Mouse (Mus musculus): Measurements from ENCODE around the gene Lman2. TPM values are rescaled to one million over a fixed set of nuclear protein-coding genes. Genes with fewer than 3 reads are reported as not detected.

Lman2 gene
- total and polyA plus RNA-seq, 2 experiments from 2014 or later: 41.3 to 100 TPM

DNA sequence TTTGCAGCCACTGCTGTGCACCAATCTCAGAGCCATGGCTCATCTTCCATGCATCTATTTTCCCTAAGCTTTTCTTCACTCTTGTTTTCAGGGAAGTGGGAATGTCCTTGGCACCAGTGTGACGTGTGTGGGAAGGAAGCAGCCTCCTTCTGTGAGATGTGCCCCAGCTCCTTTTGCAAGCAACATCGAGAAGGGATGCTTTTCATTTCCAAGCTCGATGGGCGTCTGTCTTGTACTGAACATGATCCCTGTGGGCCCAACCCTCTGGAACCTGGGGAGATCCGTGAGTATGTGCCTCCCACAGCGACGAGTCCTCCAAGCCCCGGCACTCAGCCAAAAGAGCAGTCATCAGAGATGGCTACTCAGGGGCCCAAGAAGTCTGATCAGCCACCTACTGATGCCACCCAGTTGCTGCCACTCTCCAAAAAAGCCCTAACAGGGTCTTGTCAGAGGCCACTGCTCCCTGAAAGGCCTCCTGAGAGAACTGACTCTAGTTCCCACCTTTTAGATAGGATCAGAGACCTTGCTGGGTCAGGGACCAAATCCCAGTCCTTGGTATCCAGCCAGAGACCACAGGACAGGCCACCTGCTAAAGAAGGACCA lies 50.5 kb downstream of the Lman2 start:
- Histone ChIP-seq H3K36me3 (replicated peaks; ENCODE audit: control insufficient read depth, insufficient read depth, low read length) (peaks cover 84% of the 10 kb centered on the region), H3K27ac (ENCODE audit: low read depth) (no peak overlapping the region), H3K4me2 (ENCODE audit: low read depth, low read length) (no peak overlapping the region), H3K9ac (replicated peaks; ENCODE audit: low read depth, low read length) (no peak overlapping the region), H3K27me3 (ENCODE audit: control insufficient read depth, insufficient read depth, low read length) (no peaks in the 10 kb centered on the region), H3K9me3 (replicated peaks; ENCODE audit: control insufficient read depth, low read length) (no peaks in the 10 kb centered on the region), H3K4me1 (ENCODE audit: control insufficient read depth, insufficient read depth) (no peaks in the 10 kb centered on the region), H3K4me3 (ENCODE audit: low read depth, low read length) (no peak overlapping the region)
- TF ChIP-seq CTCF (IDR thresholded peaks at IDR 0.05; ENCODE audit: low read depth) (no peak), EP300 (IDR thresholded peaks at IDR 0.05; ENCODE audit: low read depth) (no peak)
- 86% methylated on average over 8 of the region's 8 CpGs for WGBS
- ATAC-seq (ENCODE audit: insufficient read depth, low read depth): no peak
- DNase-seq (ENCODE audit: low spot score): no peak

DNA sequence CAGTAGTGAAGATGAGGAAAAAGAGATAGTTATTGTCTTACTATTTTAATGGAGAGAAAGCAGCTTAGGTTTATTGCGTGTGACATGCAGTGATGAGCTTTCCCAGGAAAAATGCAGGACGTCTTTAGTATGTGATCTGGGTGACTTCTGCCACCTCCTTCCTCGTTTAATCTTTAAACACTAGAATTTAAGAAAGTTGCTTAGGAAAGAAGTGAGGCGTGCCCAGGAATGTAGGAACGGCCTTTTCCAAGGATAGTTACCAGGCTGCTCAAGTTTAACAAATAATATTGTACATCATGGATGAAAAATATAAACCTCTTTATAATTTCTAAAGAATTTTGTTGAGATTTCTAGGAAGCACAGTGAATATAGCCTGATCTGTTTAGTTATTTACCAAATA lies 61.7 kb downstream of the Lman2 start:
- H3K4me1 ChIP-seq (ENCODE audit: control insufficient read depth, insufficient read depth): no peaks in the 10 kb centered on the region
- 87% methylated on average over 5 of the region's 5 CpGs for WGBS
- ATAC-seq (ENCODE audit: insufficient read depth, low read depth): no peak
- no peak overlapping the region for H3K4me3 ChIP-seq (ENCODE audit: low read depth, low read length)
- DNase-seq (ENCODE audit: low spot score): no peak
- no peak for TF ChIP-seq EP300 (IDR thresholded peaks at IDR 0.05; ENCODE audit: low read depth)
- no peak for TF ChIP-seq CTCF (IDR thresholded peaks at IDR 0.05; ENCODE audit: low read depth)
- no peaks in the 10 kb centered on the region for H3K9me3 ChIP-seq (replicated peaks; ENCODE audit: control insufficient read depth, low read length)
- no peaks in the 10 kb centered on the region for H3K27me3 ChIP-seq (ENCODE audit: control insufficient read depth, insufficient read depth, low read length)
- H3K36me3 ChIP-seq (replicated peaks; ENCODE audit: control insufficient read depth, insufficient read depth, low read length): peaks cover 84% of the 10 kb centered on the region
- no peak overlapping the region for H3K27ac ChIP-seq (ENCODE audit: low read depth)
- no peak overlapping the region for H3K4me2 ChIP-seq (ENCODE audit: low read depth, low read length)
- no peak overlapping the region for H3K9ac ChIP-seq (replicated peaks; ENCODE audit: low read depth, low read length)

DNA sequence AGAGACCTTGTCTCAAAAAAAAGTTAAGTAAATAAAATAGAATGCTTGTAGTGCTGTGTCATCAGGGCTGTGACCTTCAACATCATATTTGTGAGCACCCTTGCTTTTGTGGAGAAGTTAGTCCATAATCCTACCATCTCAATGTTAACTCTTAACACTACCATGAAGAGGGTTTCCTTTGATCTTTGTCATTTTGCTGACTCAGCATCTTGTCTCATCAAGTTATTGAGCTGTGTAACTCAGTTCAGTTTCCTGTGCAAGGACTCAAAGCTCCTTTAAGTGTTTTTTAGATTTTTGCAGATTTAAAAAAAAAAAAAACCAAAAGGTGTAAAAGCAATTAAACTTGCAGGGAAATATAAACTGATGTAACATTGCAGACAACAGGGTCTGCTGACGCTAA lies 65.8 kb downstream of the Lman2 start:
- Histone ChIP-seq H3K9me3 (replicated peaks; ENCODE audit: control insufficient read depth, low read length) (no peaks in the 10 kb centered on the region), H3K4me3 (ENCODE audit: low read depth, low read length) (no peak overlapping the region), H3K4me1 (ENCODE audit: control insufficient read depth, insufficient read depth) (no peaks in the 10 kb centered on the region), H3K9ac (replicated peaks; ENCODE audit: low read depth, low read length) (no peak overlapping the region), H3K27ac (ENCODE audit: low read depth) (no peak overlapping the region), H3K27me3 (ENCODE audit: control insufficient read depth, insufficient read depth, low read length) (no peaks in the 10 kb centered on the region), H3K4me2 (ENCODE audit: low read depth, low read length) (no peak overlapping the region), H3K36me3 (replicated peaks; ENCODE audit: control insufficient read depth, insufficient read depth, low read length) (peaks cover 88% of the 10 kb centered on the region)
- TF ChIP-seq EP300 (IDR thresholded peaks at IDR 0.05; ENCODE audit: low read depth): no peak
- no peak for TF ChIP-seq CTCF (IDR thresholded peaks at IDR 0.05; ENCODE audit: low read depth)
- ATAC-seq (ENCODE audit: insufficient read depth, low read depth): no peak
- DNase-seq (ENCODE audit: low spot score): no peak
- WGBS: 87% methylated on average over 1 of the region's 1 CpGs

Other genes starting within 250 kb of the Lman2 start
- not detected in 2 replicates for gene Gm17617, start 229.2 kb downstream of the Lman2 start, total RNA-seq (2014; rRNA removed; ENCODE audit: low replicate concordance)
- not detected in 2 replicates for gene Gm17617, start 229.2 kb downstream of the Lman2 start, polyA plus RNA-seq (2015; fragmentation: Nextera tagmentation; extraction: Ambion mirVana)
- gene Fgfr4, start 210.1 kb downstream of the Lman2 start, total RNA-seq (2014; rRNA removed; ENCODE audit: low replicate concordance): not detected in 2 replicates
- gene Fgfr4, start 210.1 kb downstream of the Lman2 start, polyA plus RNA-seq (2015; fragmentation: Nextera tagmentation; extraction: Ambion mirVana): 0.08 and 0.11 TPM in 2 replicates
- gene Nsd1, start 153.0 kb downstream of the Lman2 start, total RNA-seq (2014; rRNA removed; ENCODE audit: low replicate concordance): 49.3 and 75.1 TPM in 2 replicates
- 39.1 and 45.4 TPM in 2 replicates for gene Nsd1, start 153.0 kb downstream of the Lman2 start, polyA plus RNA-seq (2015; fragmentation: Nextera tagmentation; extraction: Ambion mirVana)
- gene Prelid1, start 42.3 kb downstream of the Lman2 start, total RNA-seq (2014; rRNA removed; ENCODE audit: low replicate concordance): 161 and 188 TPM in 2 replicates
- gene Prelid1, start 42.3 kb downstream of the Lman2 start, polyA plus RNA-seq (2015; fragmentation: Nextera tagmentation; extraction: Ambion mirVana): 192 and 196 TPM in 2 replicates
- gene Rab24, start 40.8 kb downstream of the Lman2 start, total RNA-seq (2014; rRNA removed; ENCODE audit: low replicate concordance): 69.2 and 74.5 TPM in 2 replicates
- gene Rab24, start 40.8 kb downstream of the Lman2 start, polyA plus RNA-seq (2015; fragmentation: Nextera tagmentation; extraction: Ambion mirVana): 53.0 and 59.9 TPM in 2 replicates
- 24.8 and 33.1 TPM in 2 replicates for gene Mxd3, start 33.0 kb downstream of the Lman2 start, total RNA-seq (2014; rRNA removed; ENCODE audit: low replicate concordance)
- 8.6 and 11.4 TPM in 2 replicates for gene Mxd3, start 33.0 kb downstream of the Lman2 start, polyA plus RNA-seq (2015; fragmentation: Nextera tagmentation; extraction: Ambion mirVana)
- 0.46 and 1.1 TPM in 2 replicates for gene Rgs14, start 6.9 kb upstream of the Lman2 start, total RNA-seq (2014; rRNA removed; ENCODE audit: low replicate concordance)
- gene Rgs14, start 6.9 kb upstream of the Lman2 start, polyA plus RNA-seq (2015; fragmentation: Nextera tagmentation; extraction: Ambion mirVana): 0.30 and 0.32 TPM in 2 replicates
- gene Slc34a1, start 35.4 kb upstream of the Lman2 start, total RNA-seq (2014; rRNA removed; ENCODE audit: low replicate concordance): not detected in 2 replicates
- gene Slc34a1, start 35.4 kb upstream of the Lman2 start, polyA plus RNA-seq (2015; fragmentation: Nextera tagmentation; extraction: Ambion mirVana): not detected in 2 replicates
- not detected in 2 replicates for gene Pfn3, start 52.4 kb upstream of the Lman2 start, total RNA-seq (2014; rRNA removed; ENCODE audit: low replicate concordance)
- not detected in 2 replicates for gene Pfn3, start 52.4 kb upstream of the Lman2 start, polyA plus RNA-seq (2015; fragmentation: Nextera tagmentation; extraction: Ambion mirVana)
- 0.12 TPM in 1 of 2 replicates, not detected in the other for gene F12, start 64.0 kb upstream of the Lman2 start, total RNA-seq (2014; rRNA removed; ENCODE audit: low replicate concordance)
- gene F12, start 64.0 kb upstream of the Lman2 start, polyA plus RNA-seq (2015; fragmentation: Nextera tagmentation; extraction: Ambion mirVana): not detected in 2 replicates
- gene Grk6, start 82.3 kb upstream of the Lman2 start, total RNA-seq (2014; rRNA removed; ENCODE audit: low replicate concordance): 27.2 and 44.4 TPM in 2 replicates
- gene Grk6, start 82.3 kb upstream of the Lman2 start, polyA plus RNA-seq (2015; fragmentation: Nextera tagmentation; extraction: Ambion mirVana): 10.7 TPM in 2 replicates
- 3.6 and 8.2 TPM in 2 replicates for gene Prr7, start 101.5 kb upstream of the Lman2 start, total RNA-seq (2014; rRNA removed; ENCODE audit: low replicate concordance)
- gene Prr7, start 101.5 kb upstream of the Lman2 start, polyA plus RNA-seq (2015; fragmentation: Nextera tagmentation; extraction: Ambion mirVana): 0.08 TPM in 1 of 2 replicates, not detected in the other
- gene Dbn1, start 125.3 kb upstream of the Lman2 start, total RNA-seq (2014; rRNA removed; ENCODE audit: low replicate concordance): 38.5 and 46.0 TPM in 2 replicates
- 30.2 and 30.9 TPM in 2 replicates for gene Dbn1, start 125.3 kb upstream of the Lman2 start, polyA plus RNA-seq (2015; fragmentation: Nextera tagmentation; extraction: Ambion mirVana)
- 134 and 186 TPM in 2 replicates for gene Pdlim7, start 150.9 kb upstream of the Lman2 start, total RNA-seq (2014; rRNA removed; ENCODE audit: low replicate concordance)
- 190 and 210 TPM in 2 replicates for gene Pdlim7, start 150.9 kb upstream of the Lman2 start, polyA plus RNA-seq (2015; fragmentation: Nextera tagmentation; extraction: Ambion mirVana)
- gene Dok3, start 166.5 kb upstream of the Lman2 start, total RNA-seq (2014; rRNA removed; ENCODE audit: low replicate concordance): 2.7 and 2.8 TPM in 2 replicates
- 0.95 and 1.4 TPM in 2 replicates for gene Dok3, start 166.5 kb upstream of the Lman2 start, polyA plus RNA-seq (2015; fragmentation: Nextera tagmentation; extraction: Ambion mirVana)
- gene Ddx41, start 173.9 kb upstream of the Lman2 start, total RNA-seq (2014; rRNA removed; ENCODE audit: low replicate concordance): 25.3 and 30.4 TPM in 2 replicates
- 16.3 and 17.3 TPM in 2 replicates for gene Ddx41, start 173.9 kb upstream of the Lman2 start, polyA plus RNA-seq (2015; fragmentation: Nextera tagmentation; extraction: Ambion mirVana)
- 17.7 and 19.6 TPM in 2 replicates for gene Fam193b, start 208.3 kb upstream of the Lman2 start, total RNA-seq (2014; rRNA removed; ENCODE audit: low replicate concordance)
- 9.5 and 10.3 TPM in 2 replicates for gene Fam193b, start 208.3 kb upstream of the Lman2 start, polyA plus RNA-seq (2015; fragmentation: Nextera tagmentation; extraction: Ambion mirVana)
- gene Tmed9, start 210.9 kb upstream of the Lman2 start, total RNA-seq (2014; rRNA removed; ENCODE audit: low replicate concordance): 22.0 and 50.3 TPM in 2 replicates
- 78.6 and 82.0 TPM in 2 replicates for gene Tmed9, start 210.9 kb upstream of the Lman2 start, polyA plus RNA-seq (2015; fragmentation: Nextera tagmentation; extraction: Ambion mirVana)
- 24.5 and 37.6 TPM in 2 replicates for gene B4galt7, start 237.1 kb upstream of the Lman2 start, total RNA-seq (2014; rRNA removed; ENCODE audit: low replicate concordance)
- gene B4galt7, start 237.1 kb upstream of the Lman2 start, polyA plus RNA-seq (2015; fragmentation: Nextera tagmentation; extraction: Ambion mirVana): 15.7 and 17.3 TPM in 2 replicates

Measured in heart, postnatal 0 days (tissue).